Mouse (Mus musculus): ENCODE results near the gene Sv2c. TPM values are rescaled to one million over a fixed set of nuclear protein-coding genes. Genes with fewer than 3 reads are reported as not detected.
A peak's percentile ranks its signal among the peaks of the same experiment; 100 is the strongest.
"Not testable (repeated sequence)": the region's sequence is repeated elsewhere in the genome, so short reads cannot be mapped to it uniquely, and the experiment has no call there.

Sv2c gene
- total RNA-seq (2021) (1 to 10 TPM in 1 of 2 experiments, under 1 TPM in 1; 0.89 to 1.1 TPM), polyA plus RNA-seq (2012; rRNA removed) (0.12 and 0.27 TPM in 2 replicates)
- long read RNA-seq = 0 reads

- DNase-seq = peak; percentile 49
These were observed at the start of gene Sv2c for GRCm38 (mm10) chr13:96132401-96132816. Sv2c (minus strand) TSS chr13:96132577.

- no peak for DNase-seq
These were observed 48.3 kb upstream of the Sv2c start for GRCm38 (mm10) chr13:96180671-96181161.

- no peak for DNase-seq
These were observed 43.3 kb upstream of the Sv2c start for GRCm38 (mm10) chr13:96175591-96176212.

GRCm38 (mm10) chr13:96173686-96174085, 41.3 kb upstream of the Sv2c start:
- peak; percentile 68 for DNase-seq

GRCm38 (mm10) chr13:96172290-96172689, 39.9 kb upstream of the Sv2c start:
- DNase-seq = no peak

GRCm38 (mm10) chr13:96168991-96169665, 36.8 kb upstream of the Sv2c start:
- no peak for DNase-seq

GRCm38 (mm10) chr13:96166593-96166992, 34.2 kb upstream of the Sv2c start:
- DNase-seq = no peak

- DNase-seq = no peak
These were observed 1.2 kb upstream of the Sv2c start for GRCm38 (mm10) chr13:96133363-96134100.

- no peak for DNase-seq
These were observed 456 bp upstream of the Sv2c start for GRCm38 (mm10) chr13:96132833-96133232.

GRCm38 (mm10) chr13:96131911-96132310, 466 bp downstream of the Sv2c start:
- DNase-seq = no peak

- DNase-seq = peak; percentile 33
These were observed 1.3 kb downstream of the Sv2c start for GRCm38 (mm10) chr13:96131050-96131449.

- no peak for DNase-seq
These were observed 3.3 kb downstream of the Sv2c start for GRCm38 (mm10) chr13:96129081-96129480.

- DNase-seq = no peak
These were observed 5.7 kb downstream of the Sv2c start for GRCm38 (mm10) chr13:96126669-96127068.

GRCm38 (mm10) chr13:96125011-96125410, 7.4 kb downstream of the Sv2c start:
- DNase-seq = peak; percentile 9

GRCm38 (mm10) chr13:96112711-96113110, 19.7 kb downstream of the Sv2c start:
- no peak for DNase-seq

GRCm38 (mm10) chr13:96110767-96111166, 21.6 kb downstream of the Sv2c start:
- DNase-seq = no peak

GRCm38 (mm10) chr13:96106367-96106766, 26.0 kb downstream of the Sv2c start:
- DNase-seq = no peak

- no peak for DNase-seq
These were observed 41.4 kb downstream of the Sv2c start for GRCm38 (mm10) chr13:96090929-96091328.

GRCm38 (mm10) chr13:96085581-96086302, 46.6 kb downstream of the Sv2c start:
- DNase-seq = no peak

GRCm38 (mm10) chr13:96081754-96082153, 50.6 kb downstream of the Sv2c start, which contains the start of gene Gm17190:
Gm17190 (plus strand) TSS chr13:96082054.
- not testable (repeated sequence) for DNase-seq

- not testable (repeated sequence) for DNase-seq
These were observed 51.1 kb downstream of the Sv2c start, which contains the start of gene Gm20075 for GRCm38 (mm10) chr13:96081276-96081675. Gm20075 (minus strand) TSS chr13:96081376.

GRCm38 (mm10) chr13:96073555-96073954, 58.8 kb downstream of the Sv2c start:
- DNase-seq = peak; percentile 49
